ENCODE assay signal across 22 mouse cellular contexts in genomic region chr13:90012198-90012597, GRCm38 (mm10).
DNase-seq lines count a peak whose midpoint lies in the region; ATAC-seq and TF ChIP-seq lines count a peak whose summit lies in the region.
"Had no signal": no experiment of that assay in that cellular context is flagged by ENCODE, and none has a peak within 500 bp of the region (broad histone marks: within the 10 kb centered on the region; RNA-seq: fewer than 3 reads in every experiment).

No protein-coding gene starts in this region.

- no peaks in the 10 kb centered on the region for H3K27me3 ChIP-seq in lung, postnatal 0 days (replicated peaks; ENCODE audit: insufficient read depth, low read length)
- no peaks in the 10 kb centered on the region for H3K27me3 ChIP-seq in heart, embryonic 12.5 days (replicated peaks)
- H3K27me3 ChIP-seq in intestine, postnatal 0 days (replicated peaks; ENCODE audit: control insufficient read depth, insufficient read depth, low read length), result no peaks in the 10 kb centered on the region
- H3K27me3 ChIP-seq: forebrain, embryonic 12.5 days; intestine, embryonic 15.5 days; liver, embryonic 15.5 days; megakaryocyte, embryonic 14.5 days; neural tube, embryonic 13.5 days had no signal

- H3K36me3 ChIP-seq in lung, postnatal 0 days (ENCODE audit: insufficient read depth, low read length), result no peaks in the 10 kb centered on the region
- H3K36me3 ChIP-seq in heart, embryonic 12.5 days, result no peaks in the 10 kb centered on the region
- H3K36me3 ChIP-seq in intestine, postnatal 0 days (ENCODE audit: control insufficient read depth, insufficient read depth), result no peaks in the 10 kb centered on the region
- H3K36me3 ChIP-seq: embryonic facial prominence, embryonic 10.5 days; forebrain, embryonic 12.5 days; intestine, embryonic 15.5 days; liver, embryonic 15.5 days; neural tube, embryonic 13.5 days had no signal

- H3K9me3 ChIP-seq in lung, postnatal 0 days (ENCODE audit: low read length), result no peaks in the 10 kb centered on the region
- H3K9me3 ChIP-seq in heart, embryonic 12.5 days (replicated peaks), result no peaks in the 10 kb centered on the region
- no peaks in the 10 kb centered on the region for H3K9me3 ChIP-seq in intestine, postnatal 0 days (ENCODE audit: control insufficient read depth)
- H3K9me3 ChIP-seq: embryonic facial prominence, embryonic 10.5 days; forebrain, embryonic 12.5 days; intestine, embryonic 15.5 days; liver, embryonic 15.5 days; megakaryocyte, embryonic 14.5 days; neural tube, embryonic 13.5 days had no signal

- no peak overlapping the region for H3K9ac ChIP-seq in lung, postnatal 0 days (replicated peaks; ENCODE audit: low read depth)
- H3K9ac ChIP-seq in heart, embryonic 12.5 days, result no peak overlapping the region
- no peak overlapping the region for H3K9ac ChIP-seq in intestine, postnatal 0 days (ENCODE audit: low read depth, low read length)
- H3K9ac ChIP-seq: forebrain, embryonic 12.5 days; hindbrain, embryonic 14.5 days; intestine, embryonic 15.5 days; liver, embryonic 15.5 days; neural tube, embryonic 13.5 days had no signal

- peak; percentile 70 for ATAC-seq in lung, postnatal 0 days
- peak; percentile 81 for ATAC-seq in heart, embryonic 12.5 days (ENCODE audit: insufficient number of reproducible peaks, low FRiP score)
- no peak for ATAC-seq in intestine, postnatal 0 days
- ATAC-seq in inflammation-experienced regulatory T-cells, adult 6 months, result no peak
- ATAC-seq: intestine, embryonic 15.5 days had no signal

- TF ChIP-seq POLR2A in lung, adult 2 months (IDR thresholded peaks at IDR 0.05; ENCODE audit: borderline replicate concordance, extremely low read depth, low read depth, low read length), result no peak

- no peak for TF ChIP-seq CTCF in lung, postnatal 0 days (IDR thresholded peaks at IDR 0.05)
- TF ChIP-seq CTCF in lung, adult 2 months (IDR thresholded peaks at IDR 0.05; ENCODE audit: insufficient read depth, low read length), result no peak
- TF ChIP-seq CTCF in intestine, postnatal 0 days (IDR thresholded peaks at IDR 0.05; ENCODE audit: low read depth), result no peak

- WGBS in lung, postnatal 0 days, result 12% methylated on average over 8 of the region's 8 CpGs
- WGBS in lung, adult 2 months, result 27% methylated on average over 8 of the region's 8 CpGs
- 8% methylated on average over 8 of the region's 8 CpGs for WGBS in heart, embryonic 12.5 days
- WGBS in intestine, postnatal 0 days, result 55% methylated on average over 8 of the region's 8 CpGs

- H3K4me2 ChIP-seq in lung, postnatal 0 days (replicated peaks; ENCODE audit: low read depth, low read length), result peak overlapping the region; percentile 32; the same call in 1 of the 2 replicates
- peak overlapping the region; percentile 57 for H3K4me2 ChIP-seq in heart, embryonic 12.5 days
- H3K4me2 ChIP-seq in intestine, postnatal 0 days (replicated peaks; ENCODE audit: low read depth), result no peak overlapping the region
- H3K4me2 ChIP-seq: forebrain, embryonic 12.5 days; hindbrain, embryonic 14.5 days; intestine, embryonic 15.5 days; liver, embryonic 15.5 days; neural tube, embryonic 13.5 days had no signal

- H3K4me1 ChIP-seq in lung, postnatal 0 days (ENCODE audit: insufficient read depth, low read depth, low read length), result no peaks in the 10 kb centered on the region
- peaks cover 2% of the 10 kb centered on the region; the same call in 1 of the 2 replicates for H3K4me1 ChIP-seq in lung, adult 2 months (ENCODE audit: control insufficient read depth, insufficient read depth, low read length)
- H3K4me1 ChIP-seq in heart, embryonic 12.5 days (replicated peaks), result peaks cover 19% of the 10 kb centered on the region
- H3K4me1 ChIP-seq in intestine, postnatal 0 days (replicated peaks; ENCODE audit: control insufficient read depth, insufficient read depth, low read length), result no peaks in the 10 kb centered on the region
- H3K4me1 ChIP-seq: forebrain, embryonic 12.5 days; liver, embryonic 15.5 days; neural tube, embryonic 13.5 days had no signal

- DNase-seq in lung, postnatal 0 days (ENCODE audit: low spot score), result peak; percentile 40
- DNase-seq in lung, adult 2 months, result no peak
- DNase-seq in heart, postnatal 4 days, result peak; percentile 25
- no peak for DNase-seq in layer of hippocampus, postnatal 10 days (ENCODE audit: low spot score in 2 of 2)
- DNase-seq: adrenal gland, adult 2 months; cerebellum, adult 9-10 months; gastrocnemius, postnatal 10 days; kidney, postnatal 4 days; midbrain, embryonic 14.5 days; right cerebral cortex, adult 18-20 months; spleen, adult 18-20 months; thymus, postnatal 4 days had no signal

- no peak overlapping the region for H3K4me3 ChIP-seq in lung, postnatal 0 days (ENCODE audit: low read depth, low read length)
- H3K4me3 ChIP-seq in lung, adult 2 months (replicated peaks; ENCODE audit: extremely low read depth, low read depth, low read length), result no peak overlapping the region
- H3K4me3 ChIP-seq in heart, embryonic 12.5 days, result 0 out of 2 replicates have a peak overlapping the region, but pooled peaks have one; percentile 11
- H3K4me3 ChIP-seq in intestine, postnatal 0 days (ENCODE audit: low read depth, low read length), result no peak overlapping the region
- H3K4me3 ChIP-seq: embryonic facial prominence, embryonic 10.5 days; forebrain, embryonic 12.5 days; intestine, embryonic 15.5 days; liver, embryonic 15.5 days; megakaryocyte, embryonic 14.5 days; neural tube, embryonic 13.5 days had no signal

- TF ChIP-seq EP300 in lung, postnatal 0 days (IDR thresholded peaks at IDR 0.05), result peak; percentile 36

- no peak overlapping the region for H3K27ac ChIP-seq in lung, postnatal 0 days (ENCODE audit: low read length)
- H3K27ac ChIP-seq in heart, embryonic 12.5 days (ENCODE audit: poor library complexity, severe bottlenecking), result peak overlapping the region; percentile 97
- H3K27ac ChIP-seq in intestine, postnatal 0 days (ENCODE audit: low read depth, low read length), result no peak overlapping the region
- H3K27ac ChIP-seq: embryonic facial prominence, embryonic 10.5 days; forebrain, embryonic 12.5 days; hindbrain, embryonic 14.5 days; intestine, embryonic 15.5 days; liver, embryonic 15.5 days; neural tube, embryonic 13.5 days had no signal

Comparison
In these comparisons a context has a peak if more than half of its experiments do, and no peak if none do; other contexts are left out.
1. DNase-seq: peak in lung, postnatal 0 days (single experiment) and heart, postnatal 4 days (single experiment); none in lung, adult 2 months (single experiment) and layer of hippocampus, postnatal 10 days (0 of 2).
2. ATAC-seq: peak in lung, postnatal 0 days (single experiment) and heart, embryonic 12.5 days (single experiment); none in intestine, postnatal 0 days (single experiment) and inflammation-experienced regulatory T-cells, adult 6 months (single experiment).